Mouse (Mus musculus): ENCODE data around the gene Krtap4-6. TPM values are rescaled to one million over a fixed set of nuclear protein-coding genes. Genes with fewer than 3 reads are reported as not detected.
"Not testable (repeated sequence)": the region's sequence is repeated elsewhere in the genome, so short reads cannot be mapped to it uniquely, and the experiment has no call there.

The Krtap4-6 gene
- polyA plus RNA-seq, 1 experiment, result not detected

DNA sequence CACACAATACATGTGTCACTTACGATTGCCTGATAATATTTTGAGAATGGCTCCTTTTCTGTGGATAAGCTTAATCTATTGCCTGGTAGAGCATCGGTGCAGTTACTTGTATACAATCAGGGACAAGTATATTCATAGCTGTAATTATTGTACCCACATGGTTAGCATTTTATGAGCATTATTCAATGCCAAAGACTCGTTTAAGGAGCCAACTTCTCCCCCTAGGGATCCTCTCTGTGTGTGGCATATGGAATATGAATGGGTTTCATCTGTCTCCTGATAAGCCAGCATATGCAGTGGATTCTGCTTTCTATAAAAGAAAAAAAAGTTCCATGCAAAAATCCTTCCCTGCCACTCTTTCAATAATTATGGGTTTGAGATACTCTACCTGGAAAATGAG is 21.4 kb downstream of the Krtap4-6 start:
- WGBS, result 51% methylated on average over 3 of the region's 3 CpGs
- no peak for TF ChIP-seq CTCF (IDR thresholded peaks at IDR 0.05; ENCODE audit: insufficient read depth, low read depth, low read length)
- no peak for TF ChIP-seq POLR2A (IDR thresholded peaks at IDR 0.05; ENCODE audit: insufficient read depth, low read depth, low read length)
- H3K4me3 ChIP-seq (ENCODE audit: insufficient read depth, low read depth, low read length), result no peak overlapping the region

GRCm38 (mm10) chr11:99643635-99644139 is 22.1 kb downstream of the Krtap4-6 start, which contains the start of gene Krtap4-7:
Gene Krtap4-7 (minus strand): TSS chr11:99644089.
- H3K4me1 ChIP-seq (ENCODE audit: control insufficient read depth, insufficient read depth, low read length); H3K4me3 ChIP-seq (ENCODE audit: insufficient read depth, low read depth, low read length); H3K27ac ChIP-seq (ENCODE audit: insufficient read depth, low read depth, low read length): not testable (repeated sequence)
- 82% methylated on average over 9 of the region's 9 CpGs for WGBS

More for the DNA sequence above, 21.4 kb downstream of the Krtap4-6 start:
- 0 out of 2 replicates have a peak, but pooled peaks cover 3% of the 10 kb centered on the region for H3K4me1 ChIP-seq (ENCODE audit: control insufficient read depth, insufficient read depth, low read length)
- no peak overlapping the region for H3K27ac ChIP-seq (ENCODE audit: insufficient read depth, low read depth, low read length)

GRCm38 (mm10) chr11:99640926-99641325 is 24.8 kb downstream of the Krtap4-6 start:
- Histone ChIP-seq H3K4me1 (ENCODE audit: control insufficient read depth, insufficient read depth, low read length) (peaks cover 10% of the 10 kb centered on the region; the same call in 1 of the 2 replicates), H3K4me3 (ENCODE audit: insufficient read depth, low read depth, low read length) (no peak overlapping the region), H3K27ac (ENCODE audit: insufficient read depth, low read depth, low read length) (no peak overlapping the region)
- TF ChIP-seq POLR2A (IDR thresholded peaks at IDR 0.05; ENCODE audit: insufficient read depth, low read depth, low read length) (no peak), CTCF (IDR thresholded peaks at IDR 0.05; ENCODE audit: insufficient read depth, low read depth, low read length) (no peak)
- WGBS, result 40% methylated on average over 1 of the region's 1 CpGs

DNA sequence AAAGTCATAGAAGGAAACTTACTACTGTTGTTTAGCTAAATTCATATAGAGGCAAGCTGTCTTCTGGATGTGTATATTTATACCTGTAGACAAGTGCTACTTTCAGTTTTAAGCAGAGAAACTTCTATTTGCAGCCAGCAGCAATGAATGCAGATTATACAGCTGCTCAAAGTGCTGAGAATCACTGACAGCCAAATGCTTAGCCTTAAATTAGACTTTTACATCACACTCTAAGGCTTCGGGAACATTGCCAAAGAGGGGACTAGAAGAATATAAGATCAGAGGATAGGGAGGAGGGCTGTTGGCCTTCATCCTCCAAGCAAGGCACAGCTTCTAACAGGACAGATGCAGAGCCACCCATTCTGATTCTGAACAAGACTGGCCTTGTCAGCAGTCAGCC is 28.7 kb downstream of the Krtap4-6 start:
- 23% methylated on average over 1 of the region's 1 CpGs for WGBS
- peaks cover 13% of the 10 kb centered on the region; the same call in 1 of the 2 replicates for H3K4me1 ChIP-seq (ENCODE audit: control insufficient read depth, insufficient read depth, low read length)
- no peak for TF ChIP-seq CTCF (IDR thresholded peaks at IDR 0.05; ENCODE audit: insufficient read depth, low read depth, low read length)
- TF ChIP-seq POLR2A (IDR thresholded peaks at IDR 0.05; ENCODE audit: insufficient read depth, low read depth, low read length), result no peak

DNA sequence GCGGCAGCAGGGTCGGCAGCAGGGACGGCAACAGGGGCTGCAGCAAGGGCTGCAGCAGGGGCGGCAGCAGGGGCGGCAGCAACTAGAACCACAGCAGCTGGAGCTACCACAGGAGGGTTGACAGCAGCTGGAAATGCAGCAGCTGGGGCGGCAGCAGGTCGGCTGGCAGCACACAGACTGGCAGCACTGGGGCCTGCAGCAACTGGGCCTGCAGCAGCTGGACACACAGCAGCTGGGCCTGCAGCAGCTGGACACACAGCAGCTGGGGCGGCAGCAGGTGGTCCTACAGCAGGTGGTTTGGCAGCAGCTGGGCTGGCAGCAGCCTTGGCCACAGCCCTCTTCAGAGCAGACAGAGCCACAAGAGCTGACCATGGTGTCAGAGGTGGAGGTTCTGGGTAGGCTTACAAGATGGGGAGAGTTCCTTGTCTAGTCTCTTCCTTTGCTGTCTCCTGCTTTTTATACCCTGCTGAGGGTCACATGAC is 31.1 kb downstream of the Krtap4-6 start, which contains the start of gene Krtap4-2:
TSS of gene Krtap4-2 (minus strand) at position 432 of the 482 bp plus-strand sequence.
- TF ChIP-seq CTCF (IDR thresholded peaks at IDR 0.05; ENCODE audit: insufficient read depth, low read depth, low read length) (no peak), POLR2A (IDR thresholded peaks at IDR 0.05; ENCODE audit: insufficient read depth, low read depth, low read length) (no peak)
- H3K4me3 ChIP-seq (ENCODE audit: insufficient read depth, low read depth, low read length), result no peak within 1 kb of the TSS
- WGBS, result 42% methylated on average over 8 of the region's 8 CpGs
- H3K4me1 ChIP-seq (ENCODE audit: control insufficient read depth, insufficient read depth, low read length), result peaks cover 13% of the 10 kb centered on the region; the same call in 1 of the 2 replicates
- H3K27ac ChIP-seq (ENCODE audit: insufficient read depth, low read depth, low read length), result no peak within 1 kb of the TSS

More for the DNA sequence above, 28.7 kb downstream of the Krtap4-6 start:
- Histone ChIP-seq H3K4me3 (ENCODE audit: insufficient read depth, low read depth, low read length) (no peak overlapping the region), H3K27ac (ENCODE audit: insufficient read depth, low read depth, low read length) (peak overlapping the region; percentile 46)

- no peak for TF ChIP-seq POLR2A (IDR thresholded peaks at IDR 0.05; ENCODE audit: insufficient read depth, low read depth, low read length)
- no peak for TF ChIP-seq CTCF (IDR thresholded peaks at IDR 0.05; ENCODE audit: insufficient read depth, low read depth, low read length)
- Histone ChIP-seq H3K4me1 (ENCODE audit: control insufficient read depth, insufficient read depth, low read length) (peaks cover 8% of the 10 kb centered on the region; the same call in 1 of the 2 replicates), H3K4me3 (ENCODE audit: insufficient read depth, low read depth, low read length) (no peak overlapping the region), H3K27ac (ENCODE audit: insufficient read depth, low read depth, low read length) (no peak overlapping the region)
- 56% methylated on average over 2 of the region's 2 CpGs for WGBS
Measured at GRCm38 (mm10) chr11:99633293-99633692, 32.5 kb downstream of the Krtap4-6 start.

DNA sequence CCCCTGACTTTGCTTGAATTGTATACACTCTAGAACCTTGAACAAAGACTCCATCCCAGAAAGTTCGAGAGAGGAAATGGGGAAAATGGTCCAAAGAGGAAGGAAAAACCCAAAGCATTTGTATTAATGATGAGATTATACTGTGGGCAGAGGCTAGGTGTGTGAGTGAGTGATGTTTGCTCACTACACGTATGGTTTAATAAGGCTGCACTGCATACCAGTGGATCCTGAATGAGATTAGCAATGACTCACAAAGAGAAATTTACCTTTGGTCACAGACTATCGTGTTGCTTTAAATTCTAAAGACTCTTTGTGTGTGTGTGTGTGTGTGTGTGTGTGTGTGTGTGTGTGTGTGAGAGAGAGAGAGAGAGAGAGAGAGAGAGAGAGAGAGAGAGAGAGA is 34.9 kb downstream of the Krtap4-6 start:
- no peak for TF ChIP-seq CTCF (IDR thresholded peaks at IDR 0.05; ENCODE audit: insufficient read depth, low read depth, low read length)
- no peak for TF ChIP-seq POLR2A (IDR thresholded peaks at IDR 0.05; ENCODE audit: insufficient read depth, low read depth, low read length)
- 71% methylated on average over 3 of the region's 3 CpGs for WGBS

GRCm38 (mm10) chr11:99628138-99628537 is 37.6 kb downstream of the Krtap4-6 start, which contains the start of gene Krtap4-1:
Gene Krtap4-1 (minus strand): TSS chr11:99628238.
- no peaks in the 10 kb centered on the region for H3K4me1 ChIP-seq (ENCODE audit: control insufficient read depth, insufficient read depth, low read length)
- WGBS, result 74% methylated on average over 4 of the region's 4 CpGs
- no peak for TF ChIP-seq CTCF (IDR thresholded peaks at IDR 0.05; ENCODE audit: insufficient read depth, low read depth, low read length)
- no peak for TF ChIP-seq POLR2A (IDR thresholded peaks at IDR 0.05; ENCODE audit: insufficient read depth, low read depth, low read length)

More for the DNA sequence above, 34.9 kb downstream of the Krtap4-6 start:
- H3K4me1 ChIP-seq (ENCODE audit: control insufficient read depth, insufficient read depth, low read length), result peaks cover 6% of the 10 kb centered on the region; the same call in 1 of the 2 replicates
- no peak overlapping the region for H3K4me3 ChIP-seq (ENCODE audit: insufficient read depth, low read depth, low read length)
- no peak overlapping the region for H3K27ac ChIP-seq (ENCODE audit: insufficient read depth, low read depth, low read length)

GRCm38 (mm10) chr11:99620335-99620734 is 45.4 kb downstream of the Krtap4-6 start, which contains the start of gene Gm11562:
Gene Gm11562 (minus strand): TSS chr11:99620435.
- Histone ChIP-seq H3K27ac (ENCODE audit: insufficient read depth, low read depth, low read length) (no peak within 1 kb of the TSS), H3K4me3 (ENCODE audit: insufficient read depth, low read depth, low read length) (no peak within 1 kb of the TSS), H3K4me1 (ENCODE audit: control insufficient read depth, insufficient read depth, low read length) (no peaks in the 10 kb centered on the region)
- 94% methylated on average over 2 of the region's 2 CpGs for WGBS
- TF ChIP-seq CTCF (IDR thresholded peaks at IDR 0.05; ENCODE audit: insufficient read depth, low read depth, low read length), result no peak

More at GRCm38 (mm10) chr11:99628138-99628537, 37.6 kb downstream of the Krtap4-6 start, which contains the start of gene Krtap4-1:
- H3K27ac ChIP-seq (ENCODE audit: insufficient read depth, low read depth, low read length), result no peak within 1 kb of the TSS
- H3K4me3 ChIP-seq (ENCODE audit: insufficient read depth, low read depth, low read length), result no peak within 1 kb of the TSS

Other genes with a start within 250 kb of the Krtap4-6 start
- gene Krt12, start 243.7 kb downstream of the Krtap4-6 start, polyA plus RNA-seq (2012; ENCODE audit: insufficient read depth, insufficient read length, low replicate concordance, missing spikeins), result not detected in 2 replicates
- gene Krt20, start 227.8 kb downstream of the Krtap4-6 start, polyA plus RNA-seq (2012; ENCODE audit: insufficient read depth, insufficient read length, low replicate concordance, missing spikeins), result not detected in 2 replicates
- not detected in 2 replicates for gene Krt23, start 172.8 kb downstream of the Krtap4-6 start, polyA plus RNA-seq (2012; ENCODE audit: insufficient read depth, insufficient read length, low replicate concordance, missing spikeins)
- not detected in 2 replicates for gene Krt39, start 144.6 kb downstream of the Krtap4-6 start, polyA plus RNA-seq (2012; ENCODE audit: insufficient read depth, insufficient read length, low replicate concordance, missing spikeins)
- gene Krt40, start 122.8 kb downstream of the Krtap4-6 start, polyA plus RNA-seq (2012; ENCODE audit: insufficient read depth, insufficient read length, low replicate concordance, missing spikeins), result not detected in 2 replicates
- not detected in 2 replicates for gene Krtap3-3, start 115.1 kb downstream of the Krtap4-6 start, polyA plus RNA-seq (2012; ENCODE audit: insufficient read depth, insufficient read length, low replicate concordance, missing spikeins)
- not detected in 2 replicates for gene Krtap3-2, start 109.1 kb downstream of the Krtap4-6 start, polyA plus RNA-seq (2012; ENCODE audit: insufficient read depth, insufficient read length, low replicate concordance, missing spikeins)
- not detected in 2 replicates for gene Gm11939, start 106.5 kb downstream of the Krtap4-6 start, polyA plus RNA-seq (2012; ENCODE audit: insufficient read depth, insufficient read length, low replicate concordance, missing spikeins)
- not detected in 2 replicates for gene Krtap3-1, start 99.3 kb downstream of the Krtap4-6 start, polyA plus RNA-seq (2012; ENCODE audit: insufficient read depth, insufficient read length, low replicate concordance, missing spikeins)
- not detected in 2 replicates for gene Krtap1-5, start 84.9 kb downstream of the Krtap4-6 start, polyA plus RNA-seq (2012; ENCODE audit: insufficient read depth, insufficient read length, low replicate concordance, missing spikeins)
- not detected in 2 replicates for gene Krtap1-4, start 82.3 kb downstream of the Krtap4-6 start, polyA plus RNA-seq (2012; ENCODE audit: insufficient read depth, insufficient read length, low replicate concordance, missing spikeins)
- gene Krtap1-3, start 74.6 kb downstream of the Krtap4-6 start, polyA plus RNA-seq (2012; ENCODE audit: insufficient read depth, insufficient read length, low replicate concordance, missing spikeins), result not detected in 2 replicates
- gene Krtap9-3, start 67.9 kb downstream of the Krtap4-6 start, polyA plus RNA-seq (2012; ENCODE audit: insufficient read depth, insufficient read length, low replicate concordance, missing spikeins), result not detected in 2 replicates
- gene Gm11938, start 62.7 kb downstream of the Krtap4-6 start, polyA plus RNA-seq (2012; ENCODE audit: insufficient read depth, insufficient read length, low replicate concordance, missing spikeins), result not detected in 2 replicates
- not detected in 2 replicates for gene Gm11937, start 55.8 kb downstream of the Krtap4-6 start, polyA plus RNA-seq (2012; ENCODE audit: insufficient read depth, insufficient read length, low replicate concordance, missing spikeins)
- gene Krtap2-4, start 51.1 kb downstream of the Krtap4-6 start, polyA plus RNA-seq (2012; ENCODE audit: insufficient read depth, insufficient read length, low replicate concordance, missing spikeins), result not detected in 2 replicates
- not detected in 2 replicates for gene Gm11562, start 45.5 kb downstream of the Krtap4-6 start, polyA plus RNA-seq (2012; ENCODE audit: insufficient read depth, insufficient read length, low replicate concordance, missing spikeins)
- not detected in 2 replicates for gene Krtap4-1, start 37.7 kb downstream of the Krtap4-6 start, polyA plus RNA-seq (2012; ENCODE audit: insufficient read depth, insufficient read length, low replicate concordance, missing spikeins)
- gene Krtap4-2, start 30.9 kb downstream of the Krtap4-6 start, polyA plus RNA-seq (2012; ENCODE audit: insufficient read depth, insufficient read length, low replicate concordance, missing spikeins), result not detected in 2 replicates
- not detected in 2 replicates for gene Krtap4-7, start 21.9 kb downstream of the Krtap4-6 start, polyA plus RNA-seq (2012; ENCODE audit: insufficient read depth, insufficient read length, low replicate concordance, missing spikeins)
- not detected in 2 replicates for gene Gm11555, start 15.7 kb downstream of the Krtap4-6 start, polyA plus RNA-seq (2012; ENCODE audit: insufficient read depth, insufficient read length, low replicate concordance, missing spikeins)
- gene Gm11563, start 7.0 kb downstream of the Krtap4-6 start, polyA plus RNA-seq (2012; ENCODE audit: insufficient read depth, insufficient read length, low replicate concordance, missing spikeins), result not detected in 2 replicates
- gene Gm14190, start 24.8 kb upstream of the Krtap4-6 start, polyA plus RNA-seq (2012; ENCODE audit: insufficient read depth, insufficient read length, low replicate concordance, missing spikeins), result not detected in 2 replicates
- not detected in 2 replicates for gene Gm14180, start 68.3 kb upstream of the Krtap4-6 start, polyA plus RNA-seq (2012; ENCODE audit: insufficient read depth, insufficient read length, low replicate concordance, missing spikeins)
- gene Gm11595, start 107.0 kb upstream of the Krtap4-6 start, polyA plus RNA-seq (2012; ENCODE audit: insufficient read depth, insufficient read length, low replicate concordance, missing spikeins), result not detected in 2 replicates
- gene Krtap4-8, start 114.7 kb upstream of the Krtap4-6 start, polyA plus RNA-seq (2012; ENCODE audit: insufficient read depth, insufficient read length, low replicate concordance, missing spikeins), result not detected in 2 replicates
- gene Krtap4-9, start 119.2 kb upstream of the Krtap4-6 start, polyA plus RNA-seq (2012; ENCODE audit: insufficient read depth, insufficient read length, low replicate concordance, missing spikeins), result not detected in 2 replicates
- gene Gm11596, start 127.5 kb upstream of the Krtap4-6 start, polyA plus RNA-seq (2012; ENCODE audit: insufficient read depth, insufficient read length, low replicate concordance, missing spikeins), result not detected in 2 replicates
- gene Gm11569, start 133.0 kb upstream of the Krtap4-6 start, polyA plus RNA-seq (2012; ENCODE audit: insufficient read depth, insufficient read length, low replicate concordance, missing spikeins), result not detected in 2 replicates
- gene Gm11554, start 138.5 kb upstream of the Krtap4-6 start, polyA plus RNA-seq (2012; ENCODE audit: insufficient read depth, insufficient read length, low replicate concordance, missing spikeins), result not detected in 2 replicates
- not detected in 2 replicates for gene Krtap4-13, start 143.9 kb upstream of the Krtap4-6 start, polyA plus RNA-seq (2012; ENCODE audit: insufficient read depth, insufficient read length, low replicate concordance, missing spikeins)
- gene Gm11564, start 149.7 kb upstream of the Krtap4-6 start, polyA plus RNA-seq (2012; ENCODE audit: insufficient read depth, insufficient read length, low replicate concordance, missing spikeins), result not detected in 2 replicates
- gene 2300003K06Rik, start 172.1 kb upstream of the Krtap4-6 start, polyA plus RNA-seq (2012; ENCODE audit: insufficient read depth, insufficient read length, low replicate concordance, missing spikeins), result not detected in 2 replicates
- not detected in 2 replicates for gene Krtap4-16, start 185.6 kb upstream of the Krtap4-6 start, polyA plus RNA-seq (2012; ENCODE audit: insufficient read depth, insufficient read length, low replicate concordance, missing spikeins)
- not detected in 2 replicates for gene Gm11568, start 192.0 kb upstream of the Krtap4-6 start, polyA plus RNA-seq (2012; ENCODE audit: insufficient read depth, insufficient read length, low replicate concordance, missing spikeins)
- gene Gm11559, start 198.5 kb upstream of the Krtap4-6 start, polyA plus RNA-seq (2012; ENCODE audit: insufficient read depth, insufficient read length, low replicate concordance, missing spikeins), result not detected in 2 replicates
- gene Krtap9-1, start 207.4 kb upstream of the Krtap4-6 start, polyA plus RNA-seq (2012; ENCODE audit: insufficient read depth, insufficient read length, low replicate concordance, missing spikeins), result not detected in 2 replicates
- gene Gm11567, start 213.2 kb upstream of the Krtap4-6 start, polyA plus RNA-seq (2012; ENCODE audit: insufficient read depth, insufficient read length, low replicate concordance, missing spikeins), result not detected in 2 replicates
- not detected in 2 replicates for gene Krtap31-1, start 242.0 kb upstream of the Krtap4-6 start, polyA plus RNA-seq (2012; ENCODE audit: insufficient read depth, insufficient read length, low replicate concordance, missing spikeins)
- gene Gm11565, start 248.8 kb upstream of the Krtap4-6 start, polyA plus RNA-seq (2012; ENCODE audit: insufficient read depth, insufficient read length, low replicate concordance, missing spikeins), result not detected in 2 replicates